Mouse (Mus musculus): Measurements from ENCODE around the gene Zcchc8. TPM values are rescaled to one million over a fixed set of nuclear protein-coding genes. Genes with fewer than 3 reads are reported as not detected.
"Not testable (repeated sequence)": the region's sequence is repeated elsewhere in the genome, so short reads cannot be mapped to it uniquely, and the experiment has no call there.

The Zcchc8 gene
- 59.1 and 63.8 TPM in 2 replicates for polyA plus RNA-seq (2015; fragmentation: Nextera tagmentation; extraction: Ambion mirVana)

DNA sequence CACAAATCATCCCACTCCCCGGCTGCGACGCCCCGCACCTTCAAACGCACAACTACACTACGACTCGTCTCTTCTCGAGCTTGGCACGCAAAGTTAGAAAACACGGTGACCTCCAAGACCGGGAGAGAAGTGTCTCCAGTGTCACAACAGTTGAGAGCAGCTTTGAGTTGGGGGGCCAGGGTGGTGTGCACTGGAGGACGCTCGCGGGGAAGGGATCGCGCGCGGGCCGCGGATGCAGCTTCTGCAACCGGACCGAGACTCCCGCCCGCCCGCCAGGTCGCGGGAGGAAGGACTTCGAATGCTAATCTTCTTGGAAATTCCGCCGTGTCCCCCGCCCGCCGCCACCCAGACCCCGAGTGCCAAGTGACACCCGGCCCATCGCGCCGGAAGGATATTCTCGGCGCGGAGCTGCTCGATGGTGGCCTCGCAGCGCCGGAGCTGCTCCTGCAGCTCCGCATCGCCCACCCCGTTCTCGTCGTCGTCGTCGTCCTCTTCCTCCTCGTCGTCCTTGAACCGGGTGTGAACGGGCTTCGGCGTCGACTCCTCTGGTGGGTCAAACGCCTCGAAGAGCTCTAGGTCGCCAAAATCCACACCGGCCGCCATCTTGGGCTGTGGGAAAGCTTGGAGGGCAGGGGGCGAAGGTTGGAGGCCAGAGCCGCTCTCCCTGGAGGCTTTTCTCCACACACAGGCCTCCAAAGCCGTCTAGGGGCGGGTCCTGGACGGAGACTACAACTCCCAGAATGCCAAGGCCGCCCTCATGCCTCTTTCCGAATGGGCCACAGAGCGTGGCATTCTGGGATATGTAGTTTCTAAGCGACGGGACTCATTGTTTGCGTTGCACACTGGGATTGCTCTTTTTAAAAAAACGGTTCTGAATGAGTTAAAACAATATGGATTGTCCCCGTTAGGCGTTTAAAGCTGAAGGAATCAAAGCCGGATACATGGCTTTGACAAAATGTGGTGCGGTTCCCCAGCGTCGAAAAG, at the start of gene Zcchc8:
Gene Zcchc8, minus strand, starts transcription at position 773 of the 984 bp plus-strand sequence.
- peak; percentile 99 for DNase-seq (ENCODE audit: low spot score)
- under 1% methylated on average over 83 of the region's 83 CpGs for WGBS
- peak within 1 kb of the TSS; percentile 84 for H3K9ac ChIP-seq (ENCODE audit: low read depth, low read length)
- no peaks in the 10 kb centered on the region for H3K27me3 ChIP-seq (ENCODE audit: insufficient read depth, low read length)
- peak; percentile 11; the same call in 1 of the 2 replicates for TF ChIP-seq CTCF (IDR thresholded peaks at IDR 0.05; ENCODE audit: low read depth)
- H3K4me3 ChIP-seq (replicated peaks; ENCODE audit: low read depth, low read length) = peak within 1 kb of the TSS; percentile 83
- peaks cover 7% of the 10 kb centered on the region; the same call in 1 of the 2 replicates for H3K4me1 ChIP-seq (replicated peaks; ENCODE audit: insufficient read depth, low read length)
- peaks cover 6% of the 10 kb centered on the region; the same call in 1 of the 2 replicates for H3K36me3 ChIP-seq (ENCODE audit: insufficient read depth, low read length)
- no peaks in the 10 kb centered on the region for H3K9me3 ChIP-seq (replicated peaks; ENCODE audit: low read length)
- peak within 1 kb of the TSS; percentile 77 for H3K4me2 ChIP-seq (ENCODE audit: low read length)
- peak; percentile 100 for ATAC-seq (replicated peaks; ENCODE audit: low FRiP score, low read depth)
- H3K27ac ChIP-seq = peak within 1 kb of the TSS; percentile 86

- not testable (repeated sequence) for H3K36me3 ChIP-seq (ENCODE audit: insufficient read depth, low read length); H3K9me3 ChIP-seq (replicated peaks; ENCODE audit: low read length); H3K9ac ChIP-seq (ENCODE audit: low read depth, low read length); H3K27me3 ChIP-seq (ENCODE audit: insufficient read depth, low read length); ATAC-seq (replicated peaks; ENCODE audit: low FRiP score, low read depth); H3K27ac ChIP-seq; DNase-seq (ENCODE audit: low spot score); H3K4me1 ChIP-seq (replicated peaks; ENCODE audit: insufficient read depth, low read length); H3K4me3 ChIP-seq (replicated peaks; ENCODE audit: low read depth, low read length); H3K4me2 ChIP-seq (ENCODE audit: low read length)
- WGBS = 92% methylated on average over 11 of the region's 11 CpGs
Measured at GRCm38 (mm10) chr5:123766455-123766854, 45.6 kb upstream of the Zcchc8 start.

GRCm38 (mm10) chr5:123765506-123765905, 44.6 kb upstream of the Zcchc8 start:
- Histone ChIP-seq H3K9ac (ENCODE audit: low read depth, low read length) (no peak overlapping the region), H3K36me3 (ENCODE audit: insufficient read depth, low read length) (0 out of 2 replicates have a peak, but pooled peaks cover 8% of the 10 kb centered on the region), H3K4me1 (replicated peaks; ENCODE audit: insufficient read depth, low read length) (no peaks in the 10 kb centered on the region), H3K4me2 (ENCODE audit: low read length) (no peak overlapping the region), H3K4me3 (replicated peaks; ENCODE audit: low read depth, low read length) (no peak overlapping the region), H3K27me3 (ENCODE audit: insufficient read depth, low read length) (no peaks in the 10 kb centered on the region), H3K27ac (no peak overlapping the region), H3K9me3 (replicated peaks; ENCODE audit: low read length) (no peaks in the 10 kb centered on the region)
- ATAC-seq (replicated peaks; ENCODE audit: low FRiP score, low read depth) = no peak
- TF ChIP-seq CTCF (IDR thresholded peaks at IDR 0.05; ENCODE audit: low read depth) = no peak
- 94% methylated on average over 11 of the region's 11 CpGs for WGBS
- DNase-seq (ENCODE audit: low spot score) = no peak

DNA sequence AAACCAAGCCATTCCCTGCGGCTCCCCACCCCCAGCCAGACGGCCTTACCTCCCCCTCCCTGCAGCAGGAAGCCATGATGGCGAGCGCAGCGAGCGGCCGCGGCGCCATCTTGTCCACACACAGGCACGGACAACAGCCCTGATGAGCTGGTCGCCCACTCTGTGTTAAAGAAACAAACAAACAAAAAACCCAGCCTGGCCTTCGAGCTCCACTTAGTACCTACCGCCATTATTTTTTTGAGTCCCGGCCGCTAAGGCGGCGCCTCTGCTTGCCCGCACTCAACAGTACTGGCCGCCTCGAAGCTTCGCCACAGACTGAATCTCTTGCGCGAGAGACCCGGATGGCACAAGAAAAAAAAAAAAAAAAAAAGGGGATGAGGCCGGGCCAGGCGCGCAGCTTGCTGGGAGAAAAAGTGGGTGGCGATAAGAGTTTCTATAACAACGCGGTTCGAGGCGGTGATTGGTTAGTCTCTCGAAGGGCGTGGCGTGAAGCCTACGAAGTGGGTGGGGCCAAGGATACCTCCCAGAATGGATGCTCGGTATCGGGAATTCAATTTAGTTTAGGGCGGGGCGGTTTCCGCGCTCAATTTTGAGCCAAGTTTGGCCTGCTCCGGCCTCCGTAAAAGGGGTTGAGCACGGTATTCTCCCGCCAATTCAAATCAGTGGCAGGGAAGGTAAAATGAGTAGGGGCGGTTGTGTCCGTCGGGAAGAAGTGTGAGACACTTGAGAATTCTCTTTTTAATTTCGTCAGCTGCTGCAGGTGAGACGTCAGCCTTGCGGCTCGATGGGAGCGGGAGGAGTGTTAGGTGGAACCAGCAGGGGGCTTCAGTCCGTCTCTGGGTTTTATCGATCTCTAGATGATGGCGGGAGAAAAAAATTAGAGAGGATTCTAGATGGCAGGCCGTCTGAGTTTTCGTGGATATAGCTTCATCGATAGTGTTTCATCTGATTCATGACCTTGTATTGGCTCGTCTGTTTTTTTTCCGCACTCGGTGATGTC, 28.5 kb upstream of the Zcchc8 start, which contains the start of the genes Rsrc2 and Kntc1:
Gene Rsrc2, minus strand, starts transcription at position 350 of the 1,000 bp plus-strand sequence.
Gene Kntc1, plus strand, starts transcription at position 652 of the 1,000 bp plus-strand sequence.
- no peaks in the 10 kb centered on the region for H3K27me3 ChIP-seq (ENCODE audit: insufficient read depth, low read length)
- H3K27ac ChIP-seq = peak within 1 kb of the TSS; percentile 99
- H3K4me3 ChIP-seq (replicated peaks; ENCODE audit: low read depth, low read length) = peak within 1 kb of the TSS; percentile 65
- peak; percentile 100 for DNase-seq (ENCODE audit: low spot score)
- peak within 1 kb of the TSS; percentile 88 for H3K9ac ChIP-seq (ENCODE audit: low read depth, low read length)
- TF ChIP-seq CTCF (IDR thresholded peaks at IDR 0.05; ENCODE audit: low read depth) = peak; percentile 33; the same call in 1 of the 2 replicates
- H3K36me3 ChIP-seq (ENCODE audit: insufficient read depth, low read length) = peaks cover 5% of the 10 kb centered on the region
- under 1% methylated on average over 63 of the region's 63 CpGs for WGBS
- H3K4me1 ChIP-seq (replicated peaks; ENCODE audit: insufficient read depth, low read length) = peaks cover 12% of the 10 kb centered on the region
- peak within 1 kb of the TSS; percentile 81 for H3K4me2 ChIP-seq (ENCODE audit: low read length)
- H3K9me3 ChIP-seq (replicated peaks; ENCODE audit: low read length) = no peaks in the 10 kb centered on the region
- peak; percentile 98 for ATAC-seq (replicated peaks; ENCODE audit: low FRiP score, low read depth)

GRCm38 (mm10) chr5:123748339-123749064, 27.6 kb upstream of the Zcchc8 start:
- Histone ChIP-seq H3K4me1 (replicated peaks; ENCODE audit: insufficient read depth, low read length) (peaks cover 12% of the 10 kb centered on the region), H3K27ac (peak overlapping the region; percentile 99), H3K36me3 (ENCODE audit: insufficient read depth, low read length) (peaks cover 12% of the 10 kb centered on the region), H3K9ac (ENCODE audit: low read depth, low read length) (peak overlapping the region; percentile 88), H3K4me3 (replicated peaks; ENCODE audit: low read depth, low read length) (peak overlapping the region; percentile 65), H3K9me3 (replicated peaks; ENCODE audit: low read length) (no peaks in the 10 kb centered on the region), H3K27me3 (ENCODE audit: insufficient read depth, low read length) (no peaks in the 10 kb centered on the region), H3K4me2 (ENCODE audit: low read length) (peak overlapping the region; percentile 81)
- ATAC-seq (replicated peaks; ENCODE audit: low FRiP score, low read depth) = no peak
- no peak for TF ChIP-seq CTCF (IDR thresholded peaks at IDR 0.05; ENCODE audit: low read depth)
- WGBS = under 1% methylated on average over 18 of the region's 18 CpGs
- peak; percentile 59 for DNase-seq (ENCODE audit: low spot score)

Measured in kidney, postnatal 0 days (tissue).